ENCODE assay signal across 21 mouse cellular contexts in genomic region chr13:47580144-47580543, GRCm38 (mm10).
DNase-seq lines count a peak whose midpoint lies in the region; ATAC-seq lines count a peak whose summit lies in the region.
"Had no signal": no experiment of that assay in that cellular context is flagged by ENCODE, and none has a peak within 500 bp of the region (broad histone marks: within the 10 kb centered on the region; RNA-seq: fewer than 3 reads in every experiment).

No protein-coding gene starts in this region.

- H3K9ac ChIP-seq in embryonic facial prominence, embryonic 14.5 days (ENCODE audit: low read depth, low read length): no peak overlapping the region
- no peak overlapping the region for H3K9ac ChIP-seq in heart, embryonic 12.5 days
- no peak overlapping the region for H3K9ac ChIP-seq in embryonic facial prominence, embryonic 15.5 days

- DNase-seq in embryonic facial prominence, embryonic 14.5 days (ENCODE audit: low spot score): peak; percentile 25
- no peak for DNase-seq in embryonic facial prominence, embryonic 10.5 days (ENCODE audit: low spot score)
- peak; percentile 72 for DNase-seq in heart, adult 11 months
- DNase-seq in kidney, adult 18-20 months: no peak
- DNase-seq: adrenal gland, adult 2 months; adrenal gland, adult 8-10 months; adrenal gland, postnatal 10 days; adrenal gland, postnatal 14 days; adrenal gland, postnatal 25 days; adrenal gland, postnatal 36 days; B cell, adult 2 months; cerebellum, adult 11 months; cerebellum, adult 11-12 months; cerebellum, adult 18-20 months had no signal

- WGBS in embryonic facial prominence, embryonic 14.5 days: 76% methylated on average over 5 of the region's 5 CpGs
- 87% methylated on average over 5 of the region's 5 CpGs for WGBS in embryonic facial prominence, embryonic 10.5 days
- 78% methylated on average over 5 of the region's 5 CpGs for WGBS in heart, embryonic 12.5 days
- WGBS in embryonic facial prominence, embryonic 15.5 days: 82% methylated on average over 5 of the region's 5 CpGs

- H3K36me3 ChIP-seq in embryonic facial prominence, embryonic 14.5 days (ENCODE audit: control insufficient read depth, insufficient read depth, low read length): no peaks in the 10 kb centered on the region
- H3K36me3 ChIP-seq in embryonic facial prominence, embryonic 10.5 days (replicated peaks): no peaks in the 10 kb centered on the region
- H3K36me3 ChIP-seq in heart, embryonic 12.5 days: no peaks in the 10 kb centered on the region
- H3K36me3 ChIP-seq in embryonic facial prominence, embryonic 15.5 days: no peaks in the 10 kb centered on the region
- H3K36me3 ChIP-seq: G1E had no signal

- H3K4me3 ChIP-seq in embryonic facial prominence, embryonic 14.5 days (ENCODE audit: low read depth, low read length): no peak overlapping the region
- H3K4me3 ChIP-seq in embryonic facial prominence, embryonic 10.5 days: no peak overlapping the region
- H3K4me3 ChIP-seq in heart, embryonic 12.5 days: no peak overlapping the region
- H3K4me3 ChIP-seq in embryonic facial prominence, embryonic 15.5 days (replicated peaks): no peak overlapping the region

- H3K4me2 ChIP-seq in embryonic facial prominence, embryonic 14.5 days (ENCODE audit: low read depth, low read length): no peak overlapping the region
- no peak overlapping the region for H3K4me2 ChIP-seq in heart, embryonic 12.5 days
- no peak overlapping the region for H3K4me2 ChIP-seq in embryonic facial prominence, embryonic 15.5 days (replicated peaks)

- H3K27ac ChIP-seq in embryonic facial prominence, embryonic 14.5 days (replicated peaks; ENCODE audit: low read depth, low read length): no peak overlapping the region
- H3K27ac ChIP-seq in embryonic facial prominence, embryonic 10.5 days (replicated peaks): no peak overlapping the region
- no peak overlapping the region for H3K27ac ChIP-seq in heart, embryonic 12.5 days (ENCODE audit: poor library complexity, severe bottlenecking)
- no peak overlapping the region for H3K27ac ChIP-seq in embryonic facial prominence, embryonic 15.5 days (replicated peaks)

- H3K27me3 ChIP-seq in embryonic facial prominence, embryonic 14.5 days (replicated peaks; ENCODE audit: control insufficient read depth, insufficient read depth, low read length): no peaks in the 10 kb centered on the region
- no peaks in the 10 kb centered on the region for H3K27me3 ChIP-seq in embryonic facial prominence, embryonic 10.5 days (replicated peaks; ENCODE audit: low read depth, poor library complexity, severe bottlenecking)
- no peaks in the 10 kb centered on the region for H3K27me3 ChIP-seq in heart, embryonic 12.5 days (replicated peaks)
- no peaks in the 10 kb centered on the region for H3K27me3 ChIP-seq in embryonic facial prominence, embryonic 15.5 days
- H3K27me3 ChIP-seq: CH12.LX had no signal

- H3K4me1 ChIP-seq in embryonic facial prominence, embryonic 14.5 days (ENCODE audit: control insufficient read depth, insufficient read depth, low read length): no peaks in the 10 kb centered on the region
- no peaks in the 10 kb centered on the region for H3K4me1 ChIP-seq in embryonic facial prominence, embryonic 10.5 days
- H3K4me1 ChIP-seq in heart, embryonic 12.5 days (replicated peaks): no peaks in the 10 kb centered on the region
- H3K4me1 ChIP-seq in embryonic facial prominence, embryonic 15.5 days: no peaks in the 10 kb centered on the region

- no peaks in the 10 kb centered on the region for H3K9me3 ChIP-seq in embryonic facial prominence, embryonic 14.5 days (ENCODE audit: control insufficient read depth, low read length)
- H3K9me3 ChIP-seq in embryonic facial prominence, embryonic 10.5 days: no peaks in the 10 kb centered on the region
- no peaks in the 10 kb centered on the region; the same call in 1 of the 2 replicates for H3K9me3 ChIP-seq in heart, embryonic 12.5 days (replicated peaks)
- no peaks in the 10 kb centered on the region for H3K9me3 ChIP-seq in embryonic facial prominence, embryonic 15.5 days (replicated peaks)

- ATAC-seq in embryonic facial prominence, embryonic 14.5 days (ENCODE audit: low read depth): peak; percentile 86
- ATAC-seq in heart, embryonic 12.5 days (ENCODE audit: insufficient number of reproducible peaks, low FRiP score): no peak
- peak; percentile 65 for ATAC-seq in embryonic facial prominence, embryonic 15.5 days (ENCODE audit: insufficient number of reproducible peaks, low FRiP score, low TSS enrichment, low read depth)
- ATAC-seq: activated CD4-positive, CD25-positive, alpha-beta regulatory T cell, adult 4 months; CD4-positive, CD25-positive, alpha-beta regulatory T cell, adult 4 months; Patski had no signal

Comparison
In these comparisons a context has a peak if more than half of its experiments do, and no peak if none do; other contexts are left out.
1. DNase-seq: peak in embryonic facial prominence, embryonic 14.5 days (single experiment) and heart, adult 11 months (single experiment); none in embryonic facial prominence, embryonic 10.5 days (single experiment) and kidney, adult 18-20 months (single experiment).